Mouse (Mus musculus) erythroblast, embryonic 14.5 days (primary cell): ENCODE measurements around the gene Rbp2.

Source experiments
- GATA1 ChIP-seq: IDR thresholded peaks from 2 replicates; pipeline ENCODE4 v1.6.1; 2012; ENCODE audit warnings: low read length, inconsistent platforms, mixed read lengths
- TAL1 ChIP-seq: IDR thresholded peaks from 3 replicates; pipeline ENCODE4 v1.6.1; 2012; ENCODE audit warnings: low read length, inconsistent platforms, mixed read lengths

- TF ChIP-seq TAL1: no peak
- TF ChIP-seq GATA1: no peak
Observed at GRCm38 (mm10) chr9:98510363-98511055, 24.6 kb downstream of the Rbp2 start.
